8 mouse cellular contexts compared by ENCODE assay signal in genomic region chr11:75282496-75283120, GRCm38 (mm10).
DNase-seq lines count a peak whose midpoint lies in the region; ATAC-seq lines count a peak whose summit lies in the region.

No protein-coding gene starts in this region.

- 0 out of 2 replicates have a peak, but pooled peaks have one; percentile 49 for ATAC-seq in kidney, embryonic 16.5 days (ENCODE audit: low FRiP score, low TSS enrichment)
- ATAC-seq in erythroblast, adult 5-6 weeks (replicated peaks; ENCODE audit: low FRiP score, poor library complexity, severe bottlenecking): peak; percentile 57
- no peak for ATAC-seq in midbrain, embryonic 11.5 days (ENCODE audit: low FRiP score)

- WGBS in kidney, embryonic 16.5 days: 14% methylated on average over 13 of the region's 13 CpGs
- 8% methylated on average over 13 of the region's 13 CpGs for whole genome bisulfite sequencing in midbrain, embryonic 11.5 days

- H3K4me3 ChIP-seq in kidney, embryonic 16.5 days (ENCODE audit: low read length): peak overlapping the region; percentile 19; the same call in 1 of the 2 replicates
- H3K4me3 ChIP-seq in midbrain, embryonic 11.5 days (ENCODE audit: low read depth, low read length): no peak overlapping the region

- DNase-seq in kidney, adult 9 months: no peak
- DNase-seq in kidney, postnatal 4 days: peak; percentile 46 to 59
- DNase-seq in midbrain, embryonic 11.5 days (ENCODE audit: low spot score, missing footprints): no peak
- DNase-seq in thymus, postnatal 10 days (ENCODE audit: low spot score in 2 of 2): peak; percentile 69 to 75
- DNase-seq in cerebellum, postnatal 4 days (ENCODE audit: low spot score in 2 of 2): no peak
- DNase-seq in urinary bladder, postnatal 25 days (ENCODE audit: low spot score): no peak

- H3K27me3 ChIP-seq in kidney, embryonic 16.5 days (ENCODE audit: insufficient read depth, low read length): peaks cover 37% of the 10 kb centered on the region
- H3K27me3 ChIP-seq in midbrain, embryonic 11.5 days (ENCODE audit: control insufficient read depth, insufficient read depth, low read length): peaks cover 18% of the 10 kb centered on the region

- H3K4me2 ChIP-seq in kidney, embryonic 16.5 days (replicated peaks; ENCODE audit: low read depth, low read length): peak overlapping the region; percentile 33
- H3K4me2 ChIP-seq in midbrain, embryonic 11.5 days: peak overlapping the region; percentile 20; the same call in 1 of the 2 replicates

- no peaks in the 10 kb centered on the region for H3K36me3 ChIP-seq in kidney, embryonic 16.5 days (ENCODE audit: insufficient read depth, low read length)
- H3K36me3 ChIP-seq in midbrain, embryonic 11.5 days (ENCODE audit: control insufficient read depth, insufficient read depth, low read length): no peaks in the 10 kb centered on the region

- no peaks in the 10 kb centered on the region for H3K9me3 ChIP-seq in kidney, embryonic 16.5 days (ENCODE audit: low read length)
- H3K9me3 ChIP-seq in midbrain, embryonic 11.5 days (ENCODE audit: control insufficient read depth, low read length): no peaks in the 10 kb centered on the region

- H3K27ac ChIP-seq in kidney, embryonic 16.5 days (ENCODE audit: low read length): no peak overlapping the region
- H3K27ac ChIP-seq in midbrain, embryonic 11.5 days (ENCODE audit: low read depth, low read length): no peak overlapping the region

- H3K4me1 ChIP-seq in kidney, embryonic 16.5 days (ENCODE audit: insufficient read depth, low read length): peaks cover 22% of the 10 kb centered on the region
- peaks cover 47% of the 10 kb centered on the region for H3K4me1 ChIP-seq in midbrain, embryonic 11.5 days (ENCODE audit: control insufficient read depth, insufficient read depth, low read length)

- H3K9ac ChIP-seq in kidney, embryonic 16.5 days (replicated peaks; ENCODE audit: low read length): no peak overlapping the region
- H3K9ac ChIP-seq in midbrain, embryonic 11.5 days (ENCODE audit: low read length): no peak overlapping the region; the same call in 1 of the 2 replicates

Comparison
In these comparisons a context has a peak if more than half of its experiments do, and no peak if none do; other contexts are left out.
1. DNase-seq: peak in kidney, postnatal 4 days (2 of 2) and thymus, postnatal 10 days (2 of 2); none in kidney, adult 9 months (single experiment), midbrain, embryonic 11.5 days (single experiment), cerebellum, postnatal 4 days (0 of 2) and urinary bladder, postnatal 25 days (single experiment).